Mouse (Mus musculus): Measurements from ENCODE around the gene Unc13b.

DNA sequence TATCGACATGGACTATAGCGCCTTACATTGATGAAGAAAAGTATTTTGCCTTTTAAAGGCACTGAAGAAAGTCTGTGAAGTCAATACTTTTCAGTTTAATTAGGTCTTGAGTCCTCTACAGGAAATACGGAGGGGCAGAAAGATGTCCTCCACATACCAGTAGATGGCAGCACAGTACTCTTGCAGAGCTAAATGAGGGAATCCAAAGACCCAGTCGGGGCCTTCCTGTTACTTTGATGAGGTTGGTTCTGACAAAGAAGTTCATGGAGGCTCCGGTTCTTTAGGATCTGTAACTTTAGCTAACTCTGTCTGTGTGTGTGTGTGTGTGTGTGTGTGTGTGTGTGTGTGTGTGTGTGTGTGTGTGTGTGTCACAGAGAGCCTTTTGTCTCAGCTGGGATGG lies 11.5 kb upstream of the Unc13b start:
- TF ChIP-seq CTCF (IDR thresholded peaks at IDR 0.05; ENCODE audit: borderline replicate concordance, control insufficient read depth, extremely low read depth, insufficient read depth, low read length, poor library complexity) = no peak
- TF ChIP-seq POLR2A (IDR thresholded peaks at IDR 0.05; ENCODE audit: control insufficient read depth, extremely low read depth, insufficient read depth, low read length, poor library complexity) = no peak
